Mouse (Mus musculus) sigmoid colon, adult 10 weeks (tissue): ENCODE measurements around the gene Taar8c. TPM values are rescaled to one million over a fixed set of nuclear protein-coding genes. Genes with fewer than 3 reads are reported as not detected.

Experiments used
- polyA plus RNA-seq: library from polyadenylated mRNA; stranded (reverse); fragments of 350-450 nt; fragmentation: Illumina TruSeq; extraction: RNeasy Lipid Tissue Mini Kit (QIAGEN cat#74804); gene quantifications from one replicate; pipeline ENCODE4 v1.2.3, GENCODE M21; 2014; ENCODE audit warnings: low read depth, low replicate concordance

Taar8c gene
- not detected for polyA plus RNA-seq

GRCm38 (mm10) chr10:24101812-24102211, at the start of gene Taar8c:
Gene Taar8c, minus strand, starts transcription at chr10:24101912.

GRCm38 (mm10) chr10:24149135-24149781, 47.5 kb upstream of the Taar8c start, which contains the start of gene Stx7:
Gene Stx7, plus strand, starts transcription at chr10:24149302.

DNA sequence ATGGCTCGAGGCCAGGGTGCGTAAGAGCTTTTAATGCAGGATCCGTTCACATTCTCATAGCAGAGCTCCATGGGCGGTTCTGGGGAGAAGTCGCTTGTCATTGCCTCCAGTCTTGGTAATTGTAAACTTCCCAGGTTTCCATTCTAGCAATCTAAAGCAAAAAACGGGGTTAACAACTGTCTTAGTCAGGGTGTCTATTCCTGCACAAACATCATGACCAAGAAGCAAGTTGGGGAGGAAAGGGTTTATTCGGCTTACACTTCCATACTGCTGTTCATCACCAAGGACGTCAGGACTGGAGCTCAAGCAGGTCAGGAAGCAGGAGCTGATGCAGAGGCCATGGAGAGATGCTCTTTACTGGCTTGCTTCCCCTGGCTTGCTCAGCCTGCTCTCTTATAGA, 7.7 kb upstream of the Taar8c start, which contains the start of gene Taar9:
Gene Taar9 (minus strand): TSS at position 101 of the 400 bp plus-strand sequence.

DNA sequence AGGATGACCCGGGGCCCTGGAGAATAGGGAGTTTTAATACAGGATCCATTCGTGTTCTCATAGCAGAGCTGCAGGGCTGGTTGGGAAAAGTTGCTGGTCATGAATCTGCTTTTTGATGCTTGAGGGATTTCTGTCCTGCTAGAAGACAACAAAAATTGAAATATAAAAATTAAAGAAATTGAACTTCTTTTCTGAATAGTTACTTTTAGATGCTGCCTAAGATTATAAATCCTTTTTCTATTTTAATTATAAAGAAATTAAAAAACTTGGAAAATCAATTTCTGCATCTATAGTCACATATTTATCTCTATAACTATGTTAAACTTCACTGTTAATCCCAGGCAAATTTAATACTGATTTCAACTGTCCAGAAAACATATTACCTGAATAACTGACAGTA, 9.5 kb downstream of the Taar8c start, which contains the start of gene Taar8b:
Gene Taar8b (minus strand): TSS at position 101 of the 400 bp plus-strand sequence.

DNA sequence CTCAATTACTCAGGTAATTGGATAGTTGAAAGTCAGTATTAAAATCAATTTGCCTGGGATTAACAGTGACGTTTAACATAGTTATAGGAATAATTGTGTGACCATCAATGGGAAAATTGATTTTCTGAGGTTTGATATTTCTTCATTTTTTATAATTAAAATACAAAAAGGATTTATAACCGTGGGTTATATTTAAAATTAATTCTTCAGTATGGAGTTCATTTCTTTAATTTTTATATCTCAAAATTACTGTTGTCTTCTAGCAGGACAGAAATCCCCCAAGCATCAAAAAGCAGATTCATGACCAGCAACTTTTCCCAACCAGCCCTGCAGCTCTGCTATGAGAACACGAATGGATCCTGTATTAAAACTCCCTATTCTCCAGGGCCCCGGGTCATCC, 25.5 kb downstream of the Taar8c start, which contains the start of gene Taar8a:
Gene Taar8a (plus strand): TSS at position 301 of the 400 bp plus-strand sequence.

Other genes with a start within 250 kb of the Taar8c start
- gene Vnn1, start 207.2 kb downstream of the Taar8c start, polyA plus RNA-seq: 2.1 TPM
- gene Taar1, start 181.6 kb downstream of the Taar8c start, polyA plus RNA-seq: not detected
- gene Taar2, start 163.3 kb downstream of the Taar8c start, polyA plus RNA-seq: not detected
- gene Taar3, start 152.4 kb downstream of the Taar8c start, polyA plus RNA-seq: not detected
- gene Taar4, start 141.4 kb downstream of the Taar8c start, polyA plus RNA-seq: not detected
- not detected for gene Taar5, start 131.2 kb downstream of the Taar8c start, polyA plus RNA-seq
- not detected for gene Taar6, start 116.3 kb downstream of the Taar8c start, polyA plus RNA-seq
- not detected for gene Taar7a, start 108.4 kb downstream of the Taar8c start, polyA plus RNA-seq
- gene Taar7b, start 102.0 kb downstream of the Taar8c start, polyA plus RNA-seq: not detected
- gene Taar7d, start 74.7 kb downstream of the Taar8c start, polyA plus RNA-seq: not detected
- not detected for gene Taar7e, start 64.3 kb downstream of the Taar8c start, polyA plus RNA-seq
- not detected for gene Taar7f, start 52.4 kb downstream of the Taar8c start, polyA plus RNA-seq
- gene Taar8a, start 25.4 kb downstream of the Taar8c start, polyA plus RNA-seq: not detected
- not detected for gene Taar8b, start 9.6 kb downstream of the Taar8c start, polyA plus RNA-seq
- gene Taar9, start 7.6 kb upstream of the Taar8c start, polyA plus RNA-seq: not detected
- gene Stx7, start 47.4 kb upstream of the Taar8c start, polyA plus RNA-seq: 228 TPM
- 2.2 TPM for gene Moxd1, start 121.6 kb upstream of the Taar8c start, polyA plus RNA-seq